Mouse (Mus musculus) neural tube, embryonic 13.5 days (tissue): Measurements from ENCODE around the gene Ddx55. TPM values are rescaled to one million over a fixed set of nuclear protein-coding genes. Genes with fewer than 3 reads are reported as not detected.

Experiments
- ATAC-seq: fragments of 200-750 bp; cut with Nextera tagmentation; 2 replicates; pipeline ENCODE4 v1.8.0; 2017; ENCODE audit warnings: low read depth, mild to moderate bottlenecking, moderate TSS enrichment, moderate library complexity
- H3K27ac ChIP-seq: fragments of 300-500 bp; sonication (generic); replicated peaks from 2 replicates; pipeline ENCODE4 v1.5.1; 2015; ENCODE audit warnings: moderate library complexity, mild to moderate bottlenecking, inconsistent platforms
- H3K27me3 ChIP-seq: fragments of 300-500 bp; sonication (generic); 2 replicates; pipeline ENCODE4 v1.6.1; 2015; ENCODE audit warnings: mild to moderate bottlenecking, inconsistent platforms
- H3K36me3 ChIP-seq: fragments of 300-500 bp; sonication (generic); 2 replicates; pipeline ENCODE4 v1.6.1; 2015; ENCODE audit warnings: mild to moderate bottlenecking, inconsistent platforms
- H3K4me1 ChIP-seq: fragments of 300-500 bp; sonication (generic); replicated peaks from 2 replicates; pipeline ENCODE4 v1.6.1; 2015; ENCODE audit warnings: inconsistent platforms
- H3K4me2 ChIP-seq: fragments of 300-500 bp; sonication (generic); 2 replicates; pipeline ENCODE4 v1.6.1; 2015; ENCODE audit warnings: inconsistent platforms, mild to moderate bottlenecking, moderate library complexity
- H3K4me3 ChIP-seq: fragments of 300-500 bp; sonication (generic); 2 replicates; pipeline ENCODE4 v1.5.1; 2015; ENCODE audit warnings: mild to moderate bottlenecking, inconsistent platforms
- H3K9ac ChIP-seq: fragments of 300-500 bp; sonication (generic); 2 replicates; pipeline ENCODE4 v1.6.1; 2015; ENCODE audit warnings: moderate library complexity, mild to moderate bottlenecking, inconsistent platforms
- H3K9me3 ChIP-seq: fragments of 300-500 bp; sonication (generic); 2 replicates; pipeline ENCODE4 v1.6.1; 2016; ENCODE audit warnings: inconsistent platforms
- WGBS: fragments of 180-500 bp; shearing (Covaris S2); methylation state at CpG from one replicate; pipeline ENCODE4 v1.1.7; 2015; 5-methylcytosine and 5-hydroxymethylcytosine counted together
- polyA plus RNA-seq: library from polyadenylated mRNA; unstranded; fragments of >200 nt; fragmentation: Nextera tagmentation; extraction: Ambion mirVana; gene quantifications from 2 replicates; pipeline ENCODE4 v1.2.1, GENCODE M21; 2015

Ddx55 gene
- polyA plus RNA-seq, 1 experiment from 2014 or later = 24.6 TPM

DNA sequence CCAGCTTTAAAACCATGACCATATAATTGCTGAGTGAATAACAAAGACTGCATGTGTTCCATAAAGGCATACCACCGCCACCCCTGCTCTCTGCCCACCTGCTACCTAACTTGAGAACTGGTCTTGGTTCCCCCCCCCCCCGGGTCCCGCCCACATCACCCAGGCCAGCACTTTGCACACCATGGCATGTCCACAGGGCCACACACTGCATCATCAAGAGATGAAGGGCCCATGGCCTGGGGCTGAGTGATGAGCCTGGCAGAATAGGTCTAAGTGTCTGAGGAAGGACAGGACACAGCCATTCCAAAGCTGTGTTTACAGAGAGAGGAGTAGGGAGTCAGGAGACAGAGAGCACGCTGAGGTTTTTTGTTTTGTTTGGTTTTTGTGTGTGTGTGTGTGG is 24.3 kb upstream of the Ddx55 start:
- no peaks in the 10 kb centered on the region for H3K9me3 ChIP-seq
- peak overlapping the region; percentile 77 for H3K4me3 ChIP-seq
- H3K36me3 ChIP-seq = peaks cover 3% of the 10 kb centered on the region; the same call in 1 of the 2 replicates
- H3K27ac ChIP-seq = peak overlapping the region; percentile 38; the same call in 1 of the 2 replicates
- no peak for ATAC-seq
- 69% methylated on average over 4 of the region's 4 CpGs for WGBS
- H3K4me2 ChIP-seq = peak overlapping the region; percentile 81
- H3K9ac ChIP-seq = peak overlapping the region; percentile 77
- H3K27me3 ChIP-seq = no peaks in the 10 kb centered on the region
- peaks cover 38% of the 10 kb centered on the region for H3K4me1 ChIP-seq

DNA sequence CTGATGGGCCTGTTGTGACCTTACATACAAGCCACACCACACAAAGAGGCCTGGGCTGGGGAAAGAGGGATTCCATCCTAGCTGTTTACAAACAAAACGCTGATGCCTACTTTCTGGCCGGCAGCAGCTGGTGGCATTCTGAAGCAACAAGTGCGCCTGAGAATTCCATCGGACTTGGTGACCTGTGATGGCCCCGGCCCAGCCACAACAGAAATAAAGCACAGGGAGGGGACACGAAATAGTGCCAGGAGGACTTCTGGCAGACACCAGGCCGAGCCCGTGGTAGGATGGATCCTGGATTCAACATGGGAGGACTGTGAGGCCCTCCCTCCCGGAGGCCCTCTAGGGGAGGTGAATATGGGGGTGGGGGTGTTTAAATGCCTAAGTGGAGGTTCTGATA is 23.9 kb upstream of the Ddx55 start:
- Histone ChIP-seq H3K27me3 (no peaks in the 10 kb centered on the region), H3K4me3 (peak overlapping the region; percentile 77), H3K9me3 (no peaks in the 10 kb centered on the region), H3K27ac (peak overlapping the region; percentile 38), H3K4me1 (peaks cover 38% of the 10 kb centered on the region), H3K4me2 (peak overlapping the region; percentile 81), H3K9ac (peak overlapping the region; percentile 77), H3K36me3 (peaks cover 3% of the 10 kb centered on the region; the same call in 1 of the 2 replicates)
- 37% methylated on average over 9 of the region's 9 CpGs for WGBS
- no peak for ATAC-seq

DNA sequence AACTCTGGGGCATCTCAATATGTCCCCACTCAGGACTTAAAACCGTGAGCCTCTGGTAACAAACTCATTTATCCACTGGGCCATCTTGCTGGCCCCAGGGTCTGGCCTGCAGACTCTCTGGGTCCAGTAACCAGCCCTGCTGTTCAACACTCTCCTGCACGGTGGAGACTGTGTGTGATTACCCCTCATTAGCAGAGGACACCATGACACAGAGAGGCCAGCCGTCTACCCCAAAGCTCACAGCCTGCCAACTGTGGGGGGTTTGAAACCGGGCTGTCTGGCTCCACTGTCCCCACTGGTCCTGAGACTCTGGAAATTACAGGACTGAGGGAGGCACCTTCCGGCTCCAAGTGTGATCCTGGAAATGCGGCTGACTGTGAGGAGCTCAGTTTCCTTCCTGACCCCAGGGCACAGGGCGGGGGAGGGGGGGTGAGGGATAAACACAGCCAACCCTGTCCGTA is 23.4 kb upstream of the Ddx55 start:
- H3K27me3 ChIP-seq = no peaks in the 10 kb centered on the region

DNA sequence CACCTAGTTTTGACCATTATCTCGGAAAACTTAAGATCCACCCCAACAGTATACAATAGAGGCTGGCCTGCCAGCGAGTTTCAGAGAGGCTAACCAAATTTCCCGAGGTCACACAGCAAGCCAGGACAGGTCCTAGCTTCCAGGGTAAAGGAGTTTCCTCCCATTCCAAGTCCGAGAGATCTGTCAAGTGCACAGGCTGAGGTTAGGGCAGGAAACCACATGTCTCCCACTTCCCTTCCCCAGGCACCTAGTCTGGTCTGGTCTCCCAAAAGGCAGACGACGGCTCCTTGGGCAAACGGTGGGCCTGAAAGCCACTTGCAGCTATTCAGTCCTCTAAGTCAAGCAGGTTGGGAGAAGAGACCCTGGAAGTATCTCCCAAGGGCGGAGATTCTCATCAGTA is 23.0 kb upstream of the Ddx55 start:
- WGBS = 63% methylated on average over 8 of the region's 8 CpGs
- Histone ChIP-seq H3K9me3 (no peaks in the 10 kb centered on the region), H3K4me3 (peak overlapping the region; percentile 77), H3K4me2 (peak overlapping the region; percentile 81), H3K27ac (no peak overlapping the region), H3K36me3 (peaks cover under 1% of the 10 kb centered on the region; the same call in 1 of the 2 replicates), H3K9ac (peak overlapping the region; percentile 77), H3K27me3 (no peaks in the 10 kb centered on the region), H3K4me1 (peaks cover 38% of the 10 kb centered on the region)
- no peak for ATAC-seq

More for the DNA sequence above, 23.4 kb upstream of the Ddx55 start:
- no peaks in the 10 kb centered on the region for H3K9me3 ChIP-seq
- H3K4me1 ChIP-seq = peaks cover 38% of the 10 kb centered on the region
- WGBS = 24% methylated on average over 8 of the region's 8 CpGs
- ATAC-seq = no peak
- peak overlapping the region; percentile 77 for H3K4me3 ChIP-seq
- peak overlapping the region; percentile 38; the same call in 1 of the 2 replicates for H3K27ac ChIP-seq
- H3K36me3 ChIP-seq = peaks cover 3% of the 10 kb centered on the region; the same call in 1 of the 2 replicates
- peak overlapping the region; percentile 77 for H3K9ac ChIP-seq
- H3K4me2 ChIP-seq = peak overlapping the region; percentile 81

DNA sequence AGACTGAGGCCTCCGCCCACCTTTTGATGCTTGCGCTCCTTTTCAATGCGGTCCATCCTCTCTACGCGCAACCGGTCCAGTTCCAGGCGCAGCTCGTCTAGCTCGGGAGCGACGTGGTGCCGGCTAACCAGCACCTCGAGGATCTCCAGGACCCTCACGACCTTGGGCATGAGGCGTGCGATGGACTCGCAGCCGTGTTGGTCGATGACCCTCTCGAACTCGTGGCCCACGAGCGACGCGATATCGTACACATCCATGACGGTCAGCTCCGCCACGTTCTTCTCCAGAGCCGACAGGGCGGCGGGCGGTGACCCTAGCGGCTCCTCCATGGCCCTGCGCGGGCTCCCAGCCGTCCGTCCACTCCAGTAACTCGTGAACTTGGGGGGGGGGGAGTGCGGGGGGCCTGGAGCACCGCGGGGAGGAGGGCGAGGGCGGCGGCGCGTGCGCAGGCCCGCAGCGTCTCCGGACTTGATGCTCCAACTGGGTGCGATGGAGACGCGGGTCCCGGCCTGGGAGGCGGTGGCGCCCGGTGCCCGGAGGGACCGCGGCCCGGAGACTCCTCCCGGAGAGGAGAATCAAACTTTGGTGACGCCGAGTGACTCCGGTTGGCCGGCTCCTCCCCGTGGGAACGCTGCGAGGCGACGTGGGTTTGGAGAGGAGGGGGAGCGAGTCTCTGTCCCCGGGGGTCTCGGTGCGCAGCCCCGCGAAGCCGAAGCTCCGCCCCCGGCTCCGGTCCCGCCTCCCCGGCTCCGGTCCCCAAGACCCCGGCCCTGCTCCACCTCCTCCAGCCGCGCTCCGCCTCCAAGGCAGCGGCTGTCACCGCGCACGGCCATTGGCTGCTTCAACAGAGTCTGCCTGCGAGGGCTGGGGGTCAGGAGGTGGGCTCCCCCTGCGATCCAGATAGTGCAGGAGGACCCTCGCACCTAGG is 21.7 kb upstream of the Ddx55 start, which contains the start of gene Rilpl1:
Gene Rilpl1 (minus strand): TSS at position 737 of the 928 bp plus-strand sequence.
- H3K9me3 ChIP-seq = no peaks in the 10 kb centered on the region
- peak within 1 kb of the TSS; percentile 81 for H3K4me2 ChIP-seq
- H3K9ac ChIP-seq = peak within 1 kb of the TSS; percentile 77
- no peaks in the 10 kb centered on the region for H3K36me3 ChIP-seq
- under 1% methylated on average over 89 of the region's 96 CpGs for WGBS
- peak within 1 kb of the TSS; percentile 84 for H3K27ac ChIP-seq
- no peaks in the 10 kb centered on the region for H3K27me3 ChIP-seq
- peak within 1 kb of the TSS; percentile 77 for H3K4me3 ChIP-seq
- peaks cover 38% of the 10 kb centered on the region for H3K4me1 ChIP-seq
- peak; percentile 93 for ATAC-seq

DNA sequence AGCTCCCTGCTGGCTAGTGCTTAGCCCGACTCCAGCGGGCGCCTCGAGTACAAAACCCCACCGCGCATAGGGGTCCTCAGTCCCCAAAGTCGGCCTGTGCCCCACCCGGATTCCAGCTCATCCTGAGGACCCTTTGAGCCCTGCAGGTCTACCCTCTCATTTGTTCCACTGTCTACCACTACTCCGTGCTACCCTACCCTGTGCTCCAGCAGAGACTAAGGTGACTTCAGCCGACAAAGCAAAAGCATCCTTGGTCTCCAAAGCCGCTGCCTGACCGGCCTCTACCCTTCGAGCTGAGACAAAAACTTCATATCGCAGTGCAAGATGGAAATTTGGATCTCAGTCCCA is 21.1 kb upstream of the Ddx55 start:
- peak; percentile 74 for ATAC-seq
- H3K9ac ChIP-seq = peak overlapping the region; percentile 77
- 15% methylated on average over 14 of the region's 14 CpGs for WGBS
- H3K4me1 ChIP-seq = peaks cover 39% of the 10 kb centered on the region
- H3K27ac ChIP-seq = peak overlapping the region; percentile 84
- no peaks in the 10 kb centered on the region for H3K27me3 ChIP-seq
- H3K4me2 ChIP-seq = peak overlapping the region; percentile 81
- no peaks in the 10 kb centered on the region for H3K9me3 ChIP-seq
- H3K36me3 ChIP-seq = no peaks in the 10 kb centered on the region
- H3K4me3 ChIP-seq = peak overlapping the region; percentile 77

DNA sequence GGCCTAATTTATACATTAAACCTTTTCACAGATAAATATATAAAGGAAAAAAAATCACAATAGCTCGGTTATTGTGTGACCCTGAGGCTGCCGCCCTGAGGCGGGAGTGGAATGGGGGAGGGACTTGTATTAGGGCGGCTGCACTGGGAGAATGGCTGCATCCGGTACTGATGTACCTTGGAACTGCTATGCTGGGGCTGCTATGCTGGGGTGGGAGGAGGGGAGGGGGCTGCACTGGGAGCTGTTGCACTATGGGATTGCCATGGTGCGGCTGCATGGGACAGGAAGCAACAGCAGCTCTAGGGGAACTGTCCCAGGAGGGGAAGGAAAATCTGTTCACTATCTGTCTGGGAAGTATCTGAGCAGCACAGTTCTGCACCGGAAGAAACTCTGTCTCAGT is 20.2 kb upstream of the Ddx55 start:
- ATAC-seq = no peak
- H3K27ac ChIP-seq = 0 out of 2 replicates have a peak overlapping the region, but pooled peaks have one; percentile 28
- 0 out of 2 replicates have a peak overlapping the region, but pooled peaks have one; percentile 81 for H3K4me2 ChIP-seq
- no peak overlapping the region; the same call in 1 of the 2 replicates for H3K9ac ChIP-seq
- H3K36me3 ChIP-seq = no peaks in the 10 kb centered on the region
- no peaks in the 10 kb centered on the region for H3K27me3 ChIP-seq
- no peaks in the 10 kb centered on the region for H3K9me3 ChIP-seq
- 41% methylated on average over 7 of the region's 7 CpGs for WGBS
- H3K4me3 ChIP-seq = no peak overlapping the region
- peaks cover 43% of the 10 kb centered on the region for H3K4me1 ChIP-seq

DNA sequence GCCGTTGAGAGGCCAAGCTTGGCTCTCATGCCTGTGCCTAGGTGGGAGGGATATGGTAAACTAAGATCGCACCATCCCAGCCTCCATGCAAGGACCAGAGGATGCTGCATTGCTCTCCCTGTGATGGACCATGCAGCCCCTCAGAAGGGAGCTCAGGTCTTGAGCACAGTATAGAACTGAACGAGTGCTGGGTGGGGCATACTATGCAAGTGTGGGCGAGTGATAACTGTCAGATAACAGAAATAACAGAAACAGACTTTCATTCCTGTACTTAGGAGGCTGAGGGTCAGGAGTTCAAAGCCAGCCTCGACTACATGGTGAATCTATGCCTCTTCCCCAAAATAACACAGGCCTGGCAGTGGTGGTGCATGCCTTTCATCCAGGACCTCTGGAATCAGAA is 17.6 kb upstream of the Ddx55 start:
- no peak for ATAC-seq
- 71% methylated on average over 5 of the region's 5 CpGs for WGBS
- Histone ChIP-seq H3K4me2 (no peak overlapping the region), H3K36me3 (no peaks in the 10 kb centered on the region), H3K27me3 (no peaks in the 10 kb centered on the region), H3K9me3 (no peaks in the 10 kb centered on the region), H3K4me1 (peaks cover 22% of the 10 kb centered on the region), H3K4me3 (no peak overlapping the region), H3K27ac (no peak overlapping the region), H3K9ac (no peak overlapping the region)

DNA sequence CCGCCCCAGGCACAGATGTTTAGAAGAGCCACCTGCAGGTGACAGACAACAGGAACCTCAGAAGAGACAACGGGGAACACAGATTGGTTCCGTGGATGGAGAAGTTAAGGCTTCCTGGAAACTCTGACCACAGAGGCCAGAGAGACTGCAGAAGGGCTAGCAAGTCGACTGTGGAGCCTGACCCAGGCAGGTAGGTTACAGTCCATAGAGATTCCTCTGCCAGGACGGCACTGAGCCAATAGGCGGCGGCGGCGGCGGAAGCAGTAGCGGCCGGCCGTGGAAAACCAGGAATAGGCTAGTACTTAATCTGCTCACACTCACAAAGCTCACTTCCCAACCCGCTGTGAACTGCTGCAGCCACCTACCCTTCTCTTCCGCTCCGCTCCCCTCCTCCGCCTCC is 15.9 kb upstream of the Ddx55 start:
- peak overlapping the region; percentile 41 for H3K4me2 ChIP-seq
- no peaks in the 10 kb centered on the region for H3K36me3 ChIP-seq
- H3K27me3 ChIP-seq = no peaks in the 10 kb centered on the region
- H3K4me3 ChIP-seq = peak overlapping the region; percentile 15; the same call in 1 of the 2 replicates
- H3K9ac ChIP-seq = peak overlapping the region; percentile 53
- WGBS = 4% methylated on average over 17 of the region's 17 CpGs
- peaks cover 16% of the 10 kb centered on the region for H3K4me1 ChIP-seq
- no peaks in the 10 kb centered on the region for H3K9me3 ChIP-seq
- H3K27ac ChIP-seq = no peak overlapping the region
- ATAC-seq = no peak

DNA sequence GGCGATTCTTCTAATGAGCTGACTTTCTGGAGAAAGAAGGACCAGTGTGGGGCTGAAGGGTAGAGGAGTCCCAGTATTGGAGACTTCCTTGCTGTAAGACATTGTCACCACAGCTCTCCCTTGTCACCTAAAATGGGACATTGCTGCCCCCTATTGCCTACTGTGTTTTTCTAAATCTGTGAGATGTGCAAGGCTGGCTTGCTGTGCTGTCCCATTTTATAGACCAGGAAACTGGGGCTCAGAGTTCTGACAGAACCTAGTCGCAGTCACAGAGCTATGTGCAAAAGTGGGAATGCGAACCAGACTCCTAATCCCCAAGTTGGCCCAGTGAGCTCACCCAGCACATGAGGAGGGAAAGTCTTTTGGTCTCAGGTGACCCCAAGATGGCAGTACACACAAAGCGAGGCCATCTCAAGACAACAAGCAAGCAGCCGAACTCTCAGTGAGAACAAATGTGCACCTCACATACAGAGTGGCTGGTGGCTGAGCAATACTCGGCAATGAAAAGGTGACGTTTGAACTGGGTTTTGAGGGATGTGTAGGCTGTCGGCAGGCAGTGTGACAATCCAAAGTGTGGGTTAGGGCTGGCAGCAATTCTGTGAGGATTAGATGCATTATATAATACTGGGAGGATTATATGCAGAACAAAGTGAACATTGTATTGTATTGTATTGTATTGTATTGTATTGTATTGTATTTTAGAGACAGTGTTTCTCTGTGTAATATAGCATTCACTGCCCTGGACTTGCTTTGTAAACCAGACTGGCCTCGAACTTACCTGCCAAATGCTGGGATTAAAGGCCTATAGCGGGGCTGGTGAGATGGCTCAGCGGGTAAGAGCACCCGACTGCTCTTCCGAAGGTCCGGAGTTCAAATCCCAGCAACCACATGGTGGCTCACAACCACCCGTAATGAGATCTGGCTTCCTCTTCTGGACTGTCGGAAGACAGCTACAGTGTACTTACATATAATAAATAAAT is 13.6 kb upstream of the Ddx55 start:
- no peak overlapping the region for H3K27ac ChIP-seq
- peaks cover 21% of the 10 kb centered on the region for H3K4me1 ChIP-seq
- H3K36me3 ChIP-seq = peaks cover 10% of the 10 kb centered on the region
- H3K9ac ChIP-seq = no peak overlapping the region
- H3K9me3 ChIP-seq = no peaks in the 10 kb centered on the region
- WGBS = 80% methylated on average over 16 of the region's 16 CpGs
- H3K4me2 ChIP-seq = no peak overlapping the region
- H3K27me3 ChIP-seq = no peaks in the 10 kb centered on the region
- H3K4me3 ChIP-seq = no peak overlapping the region
- ATAC-seq = no peak

DNA sequence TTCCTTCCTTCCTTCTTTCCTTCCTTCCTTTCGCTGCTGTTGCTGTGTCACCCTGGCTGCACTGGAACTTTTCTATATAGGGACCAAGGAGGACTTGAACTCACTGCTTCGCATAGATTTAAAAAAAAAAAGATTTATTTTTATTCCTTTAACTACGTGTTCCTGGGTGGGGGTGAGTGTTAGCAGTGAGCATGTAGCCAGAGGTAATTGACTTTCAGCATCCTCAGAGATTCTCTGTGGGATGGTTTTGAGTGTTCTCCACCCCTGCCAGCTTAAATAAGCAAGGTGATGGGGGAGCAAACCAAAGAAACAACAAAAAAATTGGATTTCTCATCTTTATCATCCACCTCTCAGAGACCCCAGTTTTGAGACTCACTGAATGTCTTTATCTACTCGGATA is 12.8 kb upstream of the Ddx55 start:
- Histone ChIP-seq H3K4me1 (peaks cover 21% of the 10 kb centered on the region), H3K27ac (peak overlapping the region; percentile 70), H3K4me2 (peak overlapping the region; percentile 38), H3K9ac (no peak overlapping the region), H3K27me3 (no peaks in the 10 kb centered on the region), H3K9me3 (no peaks in the 10 kb centered on the region), H3K4me3 (peak overlapping the region; percentile 87), H3K36me3 (peaks cover 18% of the 10 kb centered on the region)
- no peak for ATAC-seq
- 76% methylated on average over 4 of the region's 4 CpGs for WGBS
